Mouse (Mus musculus) liver, embryonic 14.5 days (tissue): ENCODE measurements at regions not wholly inside any gene's neighbourhood (a gene's known extent, or its start where the extent isn't known, plus 50 kb on each side); places are given as distances from the start of the nearest gene placed in this dataset.
"Not testable (repeated sequence)": the region's sequence is repeated elsewhere in the genome, so short reads cannot be mapped to it uniquely, and the experiment has no call there.

Source experiments
- CTCF ChIP-seq: IDR thresholded peaks from 2 replicates; pipeline ENCODE4 v1.5.1; 2016; ENCODE audit warnings: antibody characterized with exemption, low read depth, control low read depth
- EP300 ChIP-seq: IDR thresholded peaks from 2 replicates; pipeline ENCODE4 v1.6.1; 2016; ENCODE audit warnings: antibody characterized with exemption, low read depth

- TF ChIP-seq CTCF, EP300: not testable (repeated sequence)
Measured at GRCm38 (mm10) chr4:145776531-145776930, 92.1 kb upstream of the Zfp986 start.
